Mouse (Mus musculus): ENCODE measurements around the gene Tnfrsf21. TPM values are rescaled to one million over a fixed set of nuclear protein-coding genes. Genes with fewer than 3 reads are reported as not detected.

The Tnfrsf21 gene
- polyA plus RNA-seq, 1 experiment from 2014 or later: 39.6 TPM

DNA sequence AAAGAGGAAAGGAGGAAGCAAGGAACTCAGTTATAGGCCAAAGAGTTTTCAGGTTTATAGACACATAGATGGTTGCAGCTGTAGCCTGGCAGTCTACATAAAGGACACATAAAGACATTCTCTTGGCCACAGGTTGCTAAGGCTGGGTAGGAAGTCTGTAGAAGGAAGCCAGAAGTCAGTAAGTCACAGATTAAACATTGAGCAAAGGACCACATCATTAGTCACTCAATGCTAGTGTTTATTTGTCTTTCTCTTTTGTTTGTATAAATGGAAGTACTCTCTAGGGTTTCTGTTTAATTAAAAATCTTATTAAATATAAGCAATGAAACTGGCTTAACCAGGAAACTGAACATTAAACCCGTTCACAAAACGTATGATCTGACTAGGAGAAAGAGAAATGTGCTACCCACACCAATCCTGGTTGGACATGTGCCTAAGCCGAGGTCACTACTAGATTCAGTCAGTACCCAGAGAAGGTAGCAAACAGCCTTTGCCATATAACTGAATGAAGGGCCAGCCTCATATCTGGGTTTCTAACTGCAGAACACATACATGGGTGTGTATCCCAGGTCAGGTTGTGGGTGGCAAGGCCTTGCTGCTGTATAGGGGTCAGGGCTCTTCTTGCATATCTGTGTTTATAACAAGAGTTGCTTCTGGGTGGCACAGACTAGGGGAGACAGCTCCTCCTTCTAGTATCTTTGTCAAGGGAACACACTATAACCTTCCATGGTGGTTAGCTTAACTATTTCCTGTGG is 113.9 kb downstream of the Tnfrsf21 start:
- H3K4me2 ChIP-seq: no peak overlapping the region
- 30% methylated on average over 3 of the region's 3 CpGs for WGBS
- H3K4me1 ChIP-seq (ENCODE audit: insufficient read depth): no peaks in the 10 kb centered on the region
- no peak for TF ChIP-seq CTCF (IDR thresholded peaks at IDR 0.05; ENCODE audit: low read depth)
- no peak overlapping the region for H3K9ac ChIP-seq
- H3K9me3 ChIP-seq (ENCODE audit: low read depth, low read length): no peaks in the 10 kb centered on the region
- no peaks in the 10 kb centered on the region for H3K36me3 ChIP-seq (ENCODE audit: insufficient read depth)
- no peak overlapping the region for H3K4me3 ChIP-seq (ENCODE audit: low read depth, low read length)
- no peaks in the 10 kb centered on the region for H3K27me3 ChIP-seq (ENCODE audit: insufficient read depth, low read length)
- no peak overlapping the region for H3K27ac ChIP-seq (ENCODE audit: low read depth)
- ATAC-seq (ENCODE audit: insufficient read depth): peak; percentile 44
- DNase-seq: peak; percentile 11

DNA sequence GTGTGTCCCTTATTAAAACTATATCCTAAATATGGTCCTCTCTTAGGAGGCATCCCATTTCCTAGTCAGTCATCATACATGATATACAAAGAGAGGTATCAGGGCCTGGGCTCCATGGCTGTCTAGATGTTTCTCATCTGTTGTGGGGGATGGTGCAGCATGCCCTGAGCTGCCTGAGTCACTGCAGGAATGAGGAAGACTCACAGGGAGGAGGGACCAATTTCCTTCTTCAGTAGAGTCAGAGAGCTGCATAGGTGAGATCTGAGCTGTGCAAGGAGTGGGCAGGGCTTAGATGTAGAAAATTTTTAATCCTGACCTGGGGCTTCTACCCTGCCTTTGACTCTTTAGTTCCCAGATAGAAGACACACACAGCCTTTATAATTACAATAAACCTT is 114.5 kb downstream of the Tnfrsf21 start:
- no peaks in the 10 kb centered on the region for H3K36me3 ChIP-seq (ENCODE audit: insufficient read depth)
- no peak overlapping the region for H3K4me3 ChIP-seq (ENCODE audit: low read depth, low read length)
- no peak overlapping the region for H3K9ac ChIP-seq
- DNase-seq: no peak
- H3K9me3 ChIP-seq (ENCODE audit: low read depth, low read length): no peaks in the 10 kb centered on the region
- no peak overlapping the region for H3K4me2 ChIP-seq
- H3K4me1 ChIP-seq (ENCODE audit: insufficient read depth): no peaks in the 10 kb centered on the region
- TF ChIP-seq CTCF (IDR thresholded peaks at IDR 0.05; ENCODE audit: low read depth): no peak
- H3K27ac ChIP-seq (ENCODE audit: low read depth): no peak overlapping the region
- H3K27me3 ChIP-seq (ENCODE audit: insufficient read depth, low read length): no peaks in the 10 kb centered on the region
- 0 out of 2 replicates have a peak, but pooled peaks have one; percentile 10 for ATAC-seq (ENCODE audit: insufficient read depth)

GRCm38 (mm10) chr17:43132477-43132876 is 116.1 kb downstream of the Tnfrsf21 start:
- Histone ChIP-seq H3K27ac (ENCODE audit: low read depth) (no peak overlapping the region), H3K27me3 (ENCODE audit: insufficient read depth, low read length) (no peaks in the 10 kb centered on the region), H3K36me3 (ENCODE audit: insufficient read depth) (no peaks in the 10 kb centered on the region), H3K4me1 (ENCODE audit: insufficient read depth) (no peaks in the 10 kb centered on the region), H3K9ac (no peak overlapping the region), H3K9me3 (ENCODE audit: low read depth, low read length) (no peaks in the 10 kb centered on the region), H3K4me3 (ENCODE audit: low read depth, low read length) (no peak overlapping the region), H3K4me2 (no peak overlapping the region)
- DNase-seq: no peak
- WGBS: 93% methylated on average over 5 of the region's 5 CpGs
- no peak for ATAC-seq (ENCODE audit: insufficient read depth)
- TF ChIP-seq CTCF (IDR thresholded peaks at IDR 0.05; ENCODE audit: low read depth): no peak

- Histone ChIP-seq H3K4me3 (ENCODE audit: low read depth, low read length) (no peak overlapping the region), H3K9me3 (ENCODE audit: low read depth, low read length) (no peaks in the 10 kb centered on the region), H3K4me2 (no peak overlapping the region), H3K9ac (no peak overlapping the region), H3K27ac (ENCODE audit: low read depth) (no peak overlapping the region), H3K27me3 (ENCODE audit: insufficient read depth, low read length) (no peaks in the 10 kb centered on the region), H3K36me3 (ENCODE audit: insufficient read depth) (no peaks in the 10 kb centered on the region), H3K4me1 (ENCODE audit: insufficient read depth) (no peaks in the 10 kb centered on the region)
- TF ChIP-seq CTCF (IDR thresholded peaks at IDR 0.05; ENCODE audit: low read depth): no peak
- ATAC-seq (ENCODE audit: insufficient read depth) (no peak), DNase-seq (no peak)
- WGBS: 69% methylated on average over 4 of the region's 4 CpGs
Measured at GRCm38 (mm10) chr17:43133106-43133505, 116.8 kb downstream of the Tnfrsf21 start.

DNA sequence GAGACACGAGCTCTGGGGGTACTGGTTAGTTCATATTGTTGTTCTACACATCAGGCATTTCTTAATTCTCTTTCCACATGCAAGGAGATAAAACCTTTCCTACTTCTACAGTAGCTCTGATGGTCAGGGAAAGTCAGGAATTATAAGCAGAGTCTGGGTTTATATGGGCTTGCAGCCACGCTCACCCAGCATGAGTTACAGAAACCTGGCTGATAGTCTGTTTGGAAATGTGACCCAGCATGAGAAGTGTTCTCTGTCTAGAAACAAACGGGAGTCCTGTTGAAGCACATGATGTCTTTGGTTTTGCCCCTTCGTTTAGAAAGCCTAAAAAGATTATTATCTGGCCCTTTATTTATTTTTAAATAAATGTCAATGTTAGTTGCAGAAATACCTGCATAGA is 118.6 kb downstream of the Tnfrsf21 start:
- H3K4me3 ChIP-seq (ENCODE audit: low read depth, low read length): no peak overlapping the region
- H3K27me3 ChIP-seq (ENCODE audit: insufficient read depth, low read length): no peaks in the 10 kb centered on the region
- no peak overlapping the region for H3K9ac ChIP-seq
- no peak for DNase-seq
- ATAC-seq (ENCODE audit: insufficient read depth): no peak
- H3K4me2 ChIP-seq: no peak overlapping the region
- WGBS: 49% methylated on average over 4 of the region's 4 CpGs
- H3K27ac ChIP-seq (ENCODE audit: low read depth): no peak overlapping the region
- no peaks in the 10 kb centered on the region for H3K9me3 ChIP-seq (ENCODE audit: low read depth, low read length)
- no peaks in the 10 kb centered on the region for H3K4me1 ChIP-seq (ENCODE audit: insufficient read depth)
- no peak for TF ChIP-seq CTCF (IDR thresholded peaks at IDR 0.05; ENCODE audit: low read depth)
- no peaks in the 10 kb centered on the region for H3K36me3 ChIP-seq (ENCODE audit: insufficient read depth)

- Histone ChIP-seq H3K27ac (ENCODE audit: low read depth) (no peak overlapping the region), H3K4me3 (ENCODE audit: low read depth, low read length) (no peak overlapping the region), H3K36me3 (ENCODE audit: insufficient read depth) (no peaks in the 10 kb centered on the region), H3K27me3 (ENCODE audit: insufficient read depth, low read length) (no peaks in the 10 kb centered on the region), H3K4me1 (ENCODE audit: insufficient read depth) (no peaks in the 10 kb centered on the region), H3K9me3 (ENCODE audit: low read depth, low read length) (no peaks in the 10 kb centered on the region), H3K4me2 (no peak overlapping the region), H3K9ac (no peak overlapping the region)
- DNase-seq (peak; percentile 29), ATAC-seq (ENCODE audit: insufficient read depth) (peak; percentile 64; the same call in 1 of the 2 replicates)
- 58% methylated on average over 7 of the region's 7 CpGs for WGBS
- TF ChIP-seq CTCF (IDR thresholded peaks at IDR 0.05; ENCODE audit: low read depth): no peak
Measured at GRCm38 (mm10) chr17:43135398-43136265, 119.3 kb downstream of the Tnfrsf21 start.

DNA sequence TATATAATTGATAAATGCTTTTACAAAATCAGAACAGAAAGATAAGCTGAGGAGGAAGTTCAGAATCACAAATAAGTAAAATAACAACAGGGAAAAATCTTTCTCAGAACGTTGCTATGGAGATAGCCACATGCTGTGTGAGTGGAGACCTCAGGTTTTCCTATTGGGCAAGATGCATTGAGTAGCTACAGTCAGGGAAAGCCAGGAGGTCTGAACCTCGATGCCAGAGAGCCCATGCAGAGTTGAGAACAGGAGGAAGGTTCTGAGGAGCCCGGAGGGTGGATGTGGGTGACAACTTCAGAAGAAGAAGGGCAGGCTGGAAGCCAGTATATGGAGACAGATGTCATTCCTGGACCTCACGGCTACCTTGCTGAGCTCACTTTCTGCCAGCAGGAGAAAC is 120.4 kb downstream of the Tnfrsf21 start:
- Histone ChIP-seq H3K4me3 (ENCODE audit: low read depth, low read length) (no peak overlapping the region), H3K27ac (ENCODE audit: low read depth) (no peak overlapping the region), H3K9ac (no peak overlapping the region), H3K4me1 (ENCODE audit: insufficient read depth) (no peaks in the 10 kb centered on the region), H3K27me3 (ENCODE audit: insufficient read depth, low read length) (no peaks in the 10 kb centered on the region), H3K36me3 (ENCODE audit: insufficient read depth) (no peaks in the 10 kb centered on the region), H3K9me3 (ENCODE audit: low read depth, low read length) (no peaks in the 10 kb centered on the region), H3K4me2 (no peak overlapping the region)
- WGBS: 65% methylated on average over 4 of the region's 4 CpGs
- no peak for TF ChIP-seq CTCF (IDR thresholded peaks at IDR 0.05; ENCODE audit: low read depth)
- no peak for ATAC-seq (ENCODE audit: insufficient read depth)
- no peak for DNase-seq

Data from lung, embryonic 14.5 days (tissue).